Mouse (Mus musculus) liver, embryonic 14.5 days (tissue): ENCODE measurements around the gene Met. TPM values are rescaled to one million over a fixed set of nuclear protein-coding genes. Genes with fewer than 3 reads are reported as not detected.

Source experiments
- ATAC-seq: fragments of 200-750 bp; cut with Nextera tagmentation; 2 replicates; pipeline ENCODE4 v1.8.0; 2017; ENCODE audit warnings: moderate number of reproducible peaks, mild to moderate bottlenecking, moderate library complexity; ENCODE audit not compliant: insufficient read depth
- DNase-seq, 3 experiments: peaks; one replicate each; pipeline ENCODE4 v3.0.0-alpha.2; 2012 to 2013; ENCODE audit warnings: low read depth in 3 of 3, low spot score in 3 of 3
- H3K27ac ChIP-seq: fragments of 300-500 bp; sonication (generic); 2 replicates; pipeline ENCODE4 v1.5.1; 2014; ENCODE audit warnings: moderate library complexity, mild to moderate bottlenecking, control low read depth, inconsistent platforms
- H3K27me3 ChIP-seq: fragments of 300-500 bp; sonication (generic); 2 replicates; pipeline ENCODE4 v1.6.1; 2014; ENCODE audit warnings: mild to moderate bottlenecking, low read length, moderate library complexity; ENCODE audit not compliant: control insufficient read depth, insufficient read depth
- H3K36me3 ChIP-seq: fragments of 300-500 bp; sonication (generic); replicated peaks from 2 replicates; pipeline ENCODE4 v1.6.1; 2014; ENCODE audit warnings: low read depth; ENCODE audit not compliant: control insufficient read depth, insufficient read depth
- H3K4me1 ChIP-seq, 2 experiments: fragments of 200-500 bp in 1 of 2; fragments of 300-500 bp in 1 of 2; sonication (generic) in 1 of 2; replicated peaks; 2 replicates each; pipeline ENCODE4 v1.6.1; 2012 to 2014; ENCODE audit warnings: antibody characterized with exemption in 1 of 2, inconsistent platforms in 1 of 2, low read length in 1 of 2; ENCODE audit not compliant: control insufficient read depth in 2 of 2, insufficient read depth in 2 of 2
- H3K4me2 ChIP-seq: fragments of 300-500 bp; sonication (generic); 2 replicates; pipeline ENCODE4 v1.6.1; 2014; ENCODE audit warnings: low read depth, mild to moderate bottlenecking, control low read depth, moderate library complexity
- H3K4me3 ChIP-seq, 2 experiments: fragments of 200-500 bp in 1 of 2; fragments of 300-500 bp in 1 of 2; sonication (generic) in 1 of 2; 2 replicates each; pipeline ENCODE4 v1.5.1; 2012 to 2014; ENCODE audit warnings: low read depth in 2 of 2, low read length in 2 of 2, mild to moderate bottlenecking in 2 of 2, control low read depth in 1 of 2, inconsistent platforms in 1 of 2, moderate library complexity in 1 of 2; ENCODE audit not compliant: insufficient read depth in 1 of 2
- H3K9ac ChIP-seq: fragments of 300-500 bp; sonication (generic); replicated peaks from 2 replicates; pipeline ENCODE4 v1.6.1; 2014; ENCODE audit warnings: mild to moderate bottlenecking, control low read depth, moderate library complexity
- H3K9me3 ChIP-seq: fragments of 300-500 bp; sonication (generic); 2 replicates; pipeline ENCODE4 v1.6.1; 2016; ENCODE audit warnings: low read length, mixed read lengths; ENCODE audit not compliant: control insufficient read depth
- CTCF ChIP-seq: IDR thresholded peaks from 2 replicates; pipeline ENCODE4 v1.5.1; 2016; ENCODE audit warnings: antibody characterized with exemption, low read depth, control low read depth
- EP300 ChIP-seq: IDR thresholded peaks from 2 replicates; pipeline ENCODE4 v1.6.1; 2016; ENCODE audit warnings: antibody characterized with exemption, low read depth
- WGBS: fragments of 180-500 bp; shearing (Covaris S2); extraction: QIAGEN DNeasy Blood & Tissue Kit; methylation state at CpG from one replicate; pipeline ENCODE4 v1.1.7; 2014; ENCODE audit not compliant: insufficient replicate concordance; 5-methylcytosine and 5-hydroxymethylcytosine counted together
- polyA plus RNA-seq, 2 experiments: library from polyadenylated mRNA; depleted of rRNA in 1 of 2; stranded (reverse) in 1 of 2; unstranded in 1 of 2; fragments of >200 nt; fragmentation: Nextera tagmentation in 1 of 2; extraction: Ambion mirVana in 1 of 2; gene quantifications; 2 replicates each; pipeline versions ENCODE4 v1.2.1 to v1.2.3; 2012 to 2014

The Met gene
- polyA plus RNA-seq (2012; rRNA removed) (2.5 and 3.1 TPM in 2 replicates), polyA plus RNA-seq (2014; fragmentation: Nextera tagmentation; extraction: Ambion mirVana) (5.5 and 6.5 TPM in 2 replicates)

GRCm38 (mm10) chr6:17463434-17464280, at the start of gene Met:
Gene Met, plus strand, starts transcription at chr6:17463800.
- peak; percentile 80 for ATAC-seq
- Histone ChIP-seq H3K4me1 (no peaks in the 10 kb centered on the region), H3K4me2 (peak within 1 kb of the TSS; percentile 56), H3K36me3 (no peaks in the 10 kb centered on the region), H3K27ac (no peak within 1 kb of the TSS), H3K9me3 (no peaks in the 10 kb centered on the region), H3K9ac (no peak within 1 kb of the TSS; the same call in 1 of the 2 replicates), H3K27me3 (peaks cover 2% of the 10 kb centered on the region; the same call in 1 of the 2 replicates), H3K4me3 (peak within 1 kb of the TSS; percentile 51 to 66)
- 1% methylated on average over 77 of the region's 78 CpGs for WGBS
- TF ChIP-seq EP300, result no peak
- peak; percentile 49 for TF ChIP-seq CTCF
- peak in 1 of 3 experiments; percentile 16 for DNase-seq

GRCm38 (mm10) chr6:17418226-17418625, 45.4 kb upstream of the Met start:
- no peaks in the 10 kb centered on the region for H3K4me1 ChIP-seq
- no peak overlapping the region for H3K27ac ChIP-seq
- no peak for TF ChIP-seq EP300
- H3K36me3 ChIP-seq, result no peaks in the 10 kb centered on the region
- H3K9me3 ChIP-seq, result no peaks in the 10 kb centered on the region
- ATAC-seq (no peak), DNase-seq (no peak)
- H3K9ac ChIP-seq, result no peak overlapping the region
- no peak overlapping the region for H3K4me3 ChIP-seq
- no peak overlapping the region for H3K4me2 ChIP-seq
- no peaks in the 10 kb centered on the region for H3K27me3 ChIP-seq
- 56% methylated on average over 7 of the region's 7 CpGs for WGBS

GRCm38 (mm10) chr6:17422432-17422831, 41.2 kb upstream of the Met start:
- no peaks in the 10 kb centered on the region for H3K27me3 ChIP-seq
- DNase-seq (no peak), ATAC-seq (no peak)
- no peak overlapping the region for H3K4me3 ChIP-seq
- H3K27ac ChIP-seq, result no peak overlapping the region
- H3K4me1 ChIP-seq, result no peaks in the 10 kb centered on the region
- 64% methylated on average over 1 of the region's 1 CpGs for WGBS
- no peak overlapping the region for H3K4me2 ChIP-seq
- no peak overlapping the region for H3K9ac ChIP-seq
- H3K9me3 ChIP-seq, result no peaks in the 10 kb centered on the region
- H3K36me3 ChIP-seq, result no peaks in the 10 kb centered on the region
- no peak for TF ChIP-seq EP300
- no peak for TF ChIP-seq CTCF

- H3K27me3 ChIP-seq, result no peaks in the 10 kb centered on the region
- H3K36me3 ChIP-seq, result no peaks in the 10 kb centered on the region
- H3K4me3 ChIP-seq, result no peak overlapping the region
- whole genome bisulfite sequencing, result 61% methylated on average over 3 of the region's 3 CpGs
- no peak overlapping the region for H3K9ac ChIP-seq
- H3K9me3 ChIP-seq, result no peaks in the 10 kb centered on the region
- TF ChIP-seq CTCF, result no peak
- no peak for TF ChIP-seq EP300
- no peak overlapping the region for H3K27ac ChIP-seq
- H3K4me2 ChIP-seq, result no peak overlapping the region
- no peaks in the 10 kb centered on the region for H3K4me1 ChIP-seq
- ATAC-seq (no peak), DNase-seq (no peak)
These were observed 34.6 kb upstream of the Met start for GRCm38 (mm10) chr6:17429041-17429440.

GRCm38 (mm10) chr6:17429611-17430010, 34.0 kb upstream of the Met start:
- Histone ChIP-seq H3K4me2 (no peak overlapping the region), H3K4me3 (no peak overlapping the region), H3K9ac (no peak overlapping the region), H3K27me3 (no peaks in the 10 kb centered on the region), H3K9me3 (no peaks in the 10 kb centered on the region), H3K4me1 (no peaks in the 10 kb centered on the region), H3K36me3 (no peaks in the 10 kb centered on the region), H3K27ac (no peak overlapping the region)
- no peak for ATAC-seq
- no peak for TF ChIP-seq CTCF
- no peak for TF ChIP-seq EP300
- DNase-seq, result no peak
- 44% methylated on average over 3 of the region's 3 CpGs for WGBS
